Mouse (Mus musculus) heart, embryonic 16.5 days (tissue): Measurements from ENCODE around the gene Klhl21. TPM values are rescaled to one million over a fixed set of nuclear protein-coding genes. Genes with fewer than 3 reads are reported as not detected.

Experiments
- ATAC-seq: fragments of 200-750 bp; cut with Nextera tagmentation; replicated peaks from 2 replicates; pipeline ENCODE4 v1.8.0; 2017; ENCODE audit warnings: moderate number of reproducible peaks; ENCODE audit not compliant: insufficient read depth, low FRiP score; ENCODE audit errors: extremely low read depth
- H3K27ac ChIP-seq: fragments of 300-500 bp; sonication (generic); 2 replicates; pipeline ENCODE4 v1.5.1; 2014; ENCODE audit warnings: mild to moderate bottlenecking, low read length, control low read depth, moderate library complexity
- H3K27me3 ChIP-seq: fragments of 300-500 bp; sonication (generic); 2 replicates; pipeline ENCODE4 v1.6.1; 2014; ENCODE audit warnings: low read length, mixed read lengths; ENCODE audit not compliant: control insufficient read depth, insufficient read depth
- H3K36me3 ChIP-seq: fragments of 300-500 bp; sonication (generic); 2 replicates; pipeline ENCODE4 v1.6.1; 2014; ENCODE audit not compliant: control insufficient read depth, insufficient read depth
- H3K4me1 ChIP-seq: fragments of 300-500 bp; sonication (generic); 2 replicates; pipeline ENCODE4 v1.6.1; 2014; ENCODE audit warnings: low read length, mixed read lengths; ENCODE audit not compliant: control insufficient read depth, insufficient read depth
- H3K4me2 ChIP-seq: fragments of 300-500 bp; sonication (generic); 2 replicates; pipeline ENCODE4 v1.6.1; 2014; ENCODE audit warnings: low read depth, mild to moderate bottlenecking, control low read depth, low read length
- H3K4me3 ChIP-seq: fragments of 300-500 bp; sonication (generic); 2 replicates; pipeline ENCODE4 v1.5.1; 2014; ENCODE audit warnings: mild to moderate bottlenecking, control low read depth, low read length
- H3K9ac ChIP-seq: fragments of 300-500 bp; sonication (generic); 2 replicates; pipeline ENCODE4 v1.6.1; 2014; ENCODE audit warnings: low read length, control low read depth
- H3K9me3 ChIP-seq: fragments of 300-500 bp; sonication (generic); replicated peaks from 2 replicates; pipeline ENCODE4 v1.6.1; 2016; ENCODE audit warnings: low read length; ENCODE audit not compliant: control insufficient read depth
- WGBS: fragments of 180-500 bp; shearing (Covaris S2); extraction: QIAGEN DNeasy Blood & Tissue Kit; methylation state at CpG from one replicate; pipeline ENCODE4 v1.1.7; 2014; 5-methylcytosine and 5-hydroxymethylcytosine counted together
- polyA plus RNA-seq: library from polyadenylated mRNA; unstranded; fragments of >200 nt; fragmentation: Nextera tagmentation; extraction: Ambion mirVana; gene quantifications from 2 replicates; pipeline ENCODE4 v1.2.1, GENCODE M21; 2015

Klhl21 gene
- polyA plus RNA-seq, 1 experiment from 2014 or later: 27.2 TPM

- no peaks in the 10 kb centered on the region for H3K27me3 ChIP-seq
- 70% methylated on average over 8 of the region's 8 CpGs for WGBS
- no peak overlapping the region for H3K4me3 ChIP-seq
- no peaks in the 10 kb centered on the region for H3K9me3 ChIP-seq
- H3K9ac ChIP-seq: no peak overlapping the region
- peaks cover 3% of the 10 kb centered on the region; the same call in 1 of the 2 replicates for H3K4me1 ChIP-seq
- ATAC-seq: no peak
- no peak overlapping the region for H3K4me2 ChIP-seq
- H3K27ac ChIP-seq: no peak overlapping the region
- H3K36me3 ChIP-seq: peaks cover 16% of the 10 kb centered on the region
These were observed 27.9 kb upstream of the Klhl21 start for GRCm38 (mm10) chr4:151980699-151981098.

DNA sequence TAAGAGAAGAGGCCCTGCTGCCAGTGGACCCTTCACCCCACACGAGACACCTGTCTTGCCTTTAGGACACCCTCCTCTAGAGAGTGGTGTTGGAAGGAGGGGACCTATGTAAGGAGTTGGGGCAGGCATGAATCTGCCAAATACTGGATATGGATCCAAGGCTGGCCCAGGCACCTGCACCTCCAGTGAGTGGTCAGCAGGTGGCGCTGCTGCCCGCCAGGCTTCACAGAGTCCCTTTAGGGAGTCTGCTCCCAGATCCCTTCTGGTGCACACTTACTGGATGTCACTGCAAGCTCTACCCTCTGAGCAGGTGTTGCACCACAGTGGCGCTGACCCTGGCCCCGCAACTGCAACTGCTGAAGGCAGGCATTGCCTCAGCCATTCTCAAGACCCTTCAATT lies 27.2 kb upstream of the Klhl21 start:
- WGBS: 11% methylated on average over 5 of the region's 5 CpGs
- H3K9ac ChIP-seq: no peak overlapping the region
- ATAC-seq: peak; percentile 65
- H3K4me2 ChIP-seq: no peak overlapping the region
- no peaks in the 10 kb centered on the region for H3K27me3 ChIP-seq
- peaks cover 16% of the 10 kb centered on the region for H3K36me3 ChIP-seq
- no peak overlapping the region for H3K4me3 ChIP-seq
- H3K27ac ChIP-seq: no peak overlapping the region
- peaks cover 3% of the 10 kb centered on the region; the same call in 1 of the 2 replicates for H3K4me1 ChIP-seq
- H3K9me3 ChIP-seq: no peaks in the 10 kb centered on the region

DNA sequence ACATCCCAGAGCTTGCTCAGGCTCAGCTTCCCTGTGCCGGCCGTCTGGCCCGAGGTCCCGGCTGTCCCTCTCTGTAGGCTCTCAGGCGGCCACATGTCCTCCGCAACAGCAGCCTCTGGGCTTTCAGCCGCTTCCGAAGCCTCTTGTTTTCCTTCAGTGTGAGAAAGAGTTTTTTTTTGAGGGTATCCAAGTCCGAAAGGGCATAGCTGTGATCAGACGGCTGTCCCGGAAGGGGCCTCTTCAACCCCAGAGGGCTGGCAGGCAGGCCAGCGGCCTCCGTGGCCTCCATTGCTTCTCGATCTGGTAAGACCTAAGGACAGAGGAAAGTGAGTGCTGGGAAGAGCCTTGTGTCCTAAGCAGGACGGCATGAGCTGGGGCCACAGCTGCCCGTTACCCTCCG lies 25.6 kb upstream of the Klhl21 start:
- Histone ChIP-seq H3K9me3 (no peaks in the 10 kb centered on the region), H3K9ac (no peak overlapping the region), H3K4me2 (no peak overlapping the region), H3K36me3 (peaks cover 12% of the 10 kb centered on the region; the same call in 1 of the 2 replicates), H3K27ac (no peak overlapping the region), H3K4me3 (no peak overlapping the region), H3K27me3 (no peaks in the 10 kb centered on the region), H3K4me1 (peaks cover 14% of the 10 kb centered on the region)
- ATAC-seq: no peak
- WGBS: 59% methylated on average over 17 of the region's 17 CpGs

GRCm38 (mm10) chr4:151983560-151983959 lies 25.0 kb upstream of the Klhl21 start:
- Histone ChIP-seq H3K9ac (peak overlapping the region; percentile 6; the same call in 1 of the 2 replicates), H3K4me3 (no peak overlapping the region), H3K4me2 (no peak overlapping the region), H3K4me1 (peaks cover 15% of the 10 kb centered on the region), H3K27ac (no peak overlapping the region), H3K36me3 (peaks cover 12% of the 10 kb centered on the region; the same call in 1 of the 2 replicates), H3K9me3 (no peaks in the 10 kb centered on the region), H3K27me3 (no peaks in the 10 kb centered on the region)
- no peak for ATAC-seq
- 41% methylated on average over 8 of the region's 9 CpGs for WGBS

GRCm38 (mm10) chr4:151985886-151986285 lies 22.7 kb upstream of the Klhl21 start:
- Histone ChIP-seq H3K36me3 (peaks cover 10% of the 10 kb centered on the region), H3K9me3 (no peaks in the 10 kb centered on the region), H3K27me3 (no peaks in the 10 kb centered on the region), H3K4me1 (peaks cover 19% of the 10 kb centered on the region), H3K4me3 (no peak overlapping the region), H3K27ac (no peak overlapping the region), H3K4me2 (no peak overlapping the region), H3K9ac (no peak overlapping the region)
- WGBS: 40% methylated on average over 10 of the region's 10 CpGs
- no peak for ATAC-seq

DNA sequence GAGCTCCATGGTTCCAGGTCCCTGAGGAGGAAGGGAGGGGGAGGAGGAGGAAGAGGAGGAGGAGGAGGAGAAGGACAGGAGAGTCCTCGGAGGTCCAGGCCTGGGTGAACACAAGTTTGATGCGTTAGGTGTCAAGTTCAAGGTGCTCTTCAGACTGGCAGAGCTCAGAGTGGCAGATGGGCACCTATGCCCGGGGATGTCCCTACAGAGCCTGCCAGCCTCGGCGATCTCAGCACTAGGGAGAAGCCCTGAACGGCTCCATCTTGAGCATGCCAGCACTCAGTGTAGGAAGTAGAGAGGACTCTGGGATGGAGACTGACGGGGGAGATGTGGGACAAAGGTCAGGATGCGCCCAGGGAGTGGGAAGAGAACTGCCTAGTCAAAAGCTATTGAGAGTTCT lies 22.0 kb upstream of the Klhl21 start:
- H3K4me3 ChIP-seq: no peak overlapping the region
- no peak overlapping the region for H3K27ac ChIP-seq

GRCm38 (mm10) chr4:151988014-151988341 lies 20.6 kb upstream of the Klhl21 start:
- peaks cover 19% of the 10 kb centered on the region for H3K4me1 ChIP-seq
- H3K4me3 ChIP-seq: peak overlapping the region; percentile 88
- H3K36me3 ChIP-seq: peaks cover 18% of the 10 kb centered on the region
- no peak for ATAC-seq
- H3K9ac ChIP-seq: peak overlapping the region; percentile 95
- H3K27ac ChIP-seq: no peak overlapping the region; the same call in 1 of the 2 replicates
- H3K9me3 ChIP-seq: no peaks in the 10 kb centered on the region
- H3K27me3 ChIP-seq: no peaks in the 10 kb centered on the region
- H3K4me2 ChIP-seq: peak overlapping the region; percentile 78
- WGBS: 22% methylated on average over 10 of the region's 10 CpGs

More for the DNA sequence above, 22.0 kb upstream of the Klhl21 start:
- H3K27me3 ChIP-seq: no peaks in the 10 kb centered on the region
- peaks cover 19% of the 10 kb centered on the region for H3K4me1 ChIP-seq
- no peaks in the 10 kb centered on the region for H3K9me3 ChIP-seq
- ATAC-seq: no peak
- H3K4me2 ChIP-seq: no peak overlapping the region
- peaks cover 12% of the 10 kb centered on the region for H3K36me3 ChIP-seq
- H3K9ac ChIP-seq: no peak overlapping the region
- WGBS: 61% methylated on average over 8 of the region's 8 CpGs

DNA sequence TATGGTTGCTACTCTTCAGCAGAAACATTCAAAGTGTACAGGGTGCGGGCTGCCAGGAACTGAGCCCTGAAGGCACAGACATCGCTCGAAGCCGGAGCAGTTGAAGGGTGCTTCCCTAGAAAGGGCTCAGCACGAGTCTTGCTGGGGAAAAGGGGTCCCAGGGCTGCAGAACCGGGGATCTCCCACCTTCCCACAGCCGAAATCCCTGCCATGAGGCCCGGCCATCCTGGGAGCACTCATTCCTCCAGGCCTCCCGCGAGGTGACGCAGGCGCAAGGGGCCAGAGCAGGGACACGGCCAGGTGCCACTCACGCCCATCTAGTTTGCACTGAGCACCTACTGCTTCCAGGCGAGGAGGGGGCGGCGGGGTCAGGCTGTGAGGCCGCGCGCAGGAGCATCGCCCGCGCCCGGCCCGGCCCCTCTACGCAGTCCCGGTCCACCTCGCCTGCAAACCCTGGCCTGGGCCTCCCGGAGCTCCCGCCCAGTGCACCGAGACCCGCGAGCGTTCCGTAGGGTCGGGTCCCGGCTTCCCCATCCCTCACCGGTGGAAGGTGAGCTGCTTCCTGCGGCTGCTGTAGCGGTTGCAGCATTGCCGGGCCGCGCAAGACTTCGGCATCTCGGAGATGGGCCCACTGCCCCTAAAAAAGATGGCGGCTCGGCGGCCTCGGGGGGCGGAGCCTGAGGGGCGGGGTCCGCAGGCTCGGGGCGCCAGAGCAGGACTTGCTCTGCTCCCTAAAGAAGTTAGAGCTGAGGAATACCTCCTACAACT lies 20.1 kb upstream of the Klhl21 start, which contains the start of gene Thap3:
Gene Thap3 (minus strand): TSS at position 656 of the 768 bp plus-strand sequence.
- Histone ChIP-seq H3K4me3 (peak within 1 kb of the TSS; percentile 88), H3K4me1 (peaks cover 23% of the 10 kb centered on the region), H3K27ac (peak within 1 kb of the TSS; percentile 81), H3K9me3 (no peaks in the 10 kb centered on the region), H3K4me2 (peak within 1 kb of the TSS; percentile 78), H3K27me3 (no peaks in the 10 kb centered on the region), H3K36me3 (peaks cover 16% of the 10 kb centered on the region), H3K9ac (peak within 1 kb of the TSS; percentile 95)
- peak; percentile 71 for ATAC-seq
- WGBS: under 1% methylated on average over 54 of the region's 54 CpGs

GRCm38 (mm10) chr4:151989110-151989488 lies 19.5 kb upstream of the Klhl21 start:
- peak overlapping the region; percentile 95 for H3K9ac ChIP-seq
- H3K4me3 ChIP-seq: peak overlapping the region; percentile 88
- H3K4me2 ChIP-seq: peak overlapping the region; percentile 78
- H3K36me3 ChIP-seq: peaks cover 16% of the 10 kb centered on the region
- peaks cover 24% of the 10 kb centered on the region for H3K4me1 ChIP-seq
- no peaks in the 10 kb centered on the region for H3K9me3 ChIP-seq
- no peaks in the 10 kb centered on the region for H3K27me3 ChIP-seq
- ATAC-seq: 0 out of 2 replicates have a peak, but pooled peaks have one; percentile 0
- H3K27ac ChIP-seq: peak overlapping the region; percentile 81
- WGBS: 31% methylated on average over 6 of the region's 6 CpGs
